Mouse (Mus musculus) limb, embryonic 10.5 days (tissue): ENCODE data around the gene Rpl13. TPM values are rescaled to one million over a fixed set of nuclear protein-coding genes. Genes with fewer than 3 reads are reported as not detected.
"Not testable (repeated sequence)": the region's sequence is repeated elsewhere in the genome, so short reads cannot be mapped to it uniquely, and the experiment has no call there.

Experiments
- DNase-seq: peaks from one replicate; pipeline ENCODE4 v3.0.0-alpha.2; 2017; ENCODE audit warnings: low spot score
- H3K27ac ChIP-seq: fragments of 300-500 bp; sonication (generic); 2 replicates; pipeline ENCODE4 v1.5.1; 2016; ENCODE audit warnings: mild to moderate bottlenecking
- H3K27me3 ChIP-seq: fragments of 300-500 bp; sonication (generic); 2 replicates; pipeline ENCODE4 v1.6.1; 2016; ENCODE audit warnings: low read depth, mild to moderate bottlenecking; ENCODE audit not compliant: poor library complexity, severe bottlenecking
- H3K36me3 ChIP-seq: fragments of 300-500 bp; sonication (generic); 2 replicates; pipeline ENCODE4 v1.6.1; 2016; ENCODE audit warnings: mild to moderate bottlenecking, moderate library complexity
- H3K4me1 ChIP-seq: fragments of 300-500 bp; sonication (generic); 2 replicates; pipeline ENCODE4 v1.6.1; 2016
- H3K4me3 ChIP-seq: fragments of 300-500 bp; sonication (generic); 2 replicates; pipeline ENCODE4 v1.5.1; 2016; ENCODE audit warnings: mild to moderate bottlenecking, moderate library complexity
- H3K9me3 ChIP-seq: fragments of 300-500 bp; sonication (generic); replicated peaks from 2 replicates; pipeline ENCODE4 v1.6.1; 2016; ENCODE audit warnings: mild to moderate bottlenecking
- WGBS: fragments of 180-500 bp; shearing (Covaris S2); methylation state at CpG from one replicate; pipeline ENCODE4 v1.1.7; 2016; 5-methylcytosine and 5-hydroxymethylcytosine counted together
- polyA plus RNA-seq: library from polyadenylated mRNA; unstranded; fragments of >200 nt; fragmentation: Nextera tagmentation; extraction: Ambion mirVana; gene quantifications from 2 replicates; pipeline ENCODE4 v1.2.1, GENCODE M21; 2016

Gene Rpl13
- polyA plus RNA-seq, 1 experiment from 2014 or later, result 1,397 TPM

GRCm38 (mm10) chr8:123097786-123098584 is 4.2 kb upstream of the Rpl13 start:
- WGBS, result 80% methylated on average over 12 of the region's 12 CpGs

GRCm38 (mm10) chr8:123100288-123100687 is 1.9 kb upstream of the Rpl13 start:
- H3K36me3 ChIP-seq, result peaks cover 55% of the 10 kb centered on the region
- no peaks in the 10 kb centered on the region for H3K9me3 ChIP-seq
- 62% methylated on average over 8 of the region's 8 CpGs for WGBS
- peak overlapping the region; percentile 48 for H3K27ac ChIP-seq
- H3K4me3 ChIP-seq, result no peak overlapping the region
- H3K4me1 ChIP-seq, result peaks cover 17% of the 10 kb centered on the region
- no peak for DNase-seq
- no peaks in the 10 kb centered on the region for H3K27me3 ChIP-seq

More at GRCm38 (mm10) chr8:123097786-123098584, 4.2 kb upstream of the Rpl13 start:
- no peaks in the 10 kb centered on the region for H3K27me3 ChIP-seq
- H3K4me3 ChIP-seq, result no peak overlapping the region
- no peak overlapping the region for H3K27ac ChIP-seq
- peaks cover 9% of the 10 kb centered on the region for H3K4me1 ChIP-seq
- peaks cover 55% of the 10 kb centered on the region for H3K36me3 ChIP-seq
- no peaks in the 10 kb centered on the region for H3K9me3 ChIP-seq
- DNase-seq, result no peak

GRCm38 (mm10) chr8:123101244-123101643 is 906 bp upstream of the Rpl13 start:
- no peaks in the 10 kb centered on the region for H3K27me3 ChIP-seq
- H3K4me3 ChIP-seq, result peak overlapping the region; percentile 97
- peaks cover 17% of the 10 kb centered on the region for H3K4me1 ChIP-seq
- no peak overlapping the region for H3K27ac ChIP-seq
- 79% methylated on average over 4 of the region's 4 CpGs for WGBS
- DNase-seq, result no peak
- H3K9me3 ChIP-seq, result no peaks in the 10 kb centered on the region
- H3K36me3 ChIP-seq, result peaks cover 56% of the 10 kb centered on the region

GRCm38 (mm10) chr8:123102855-123103254 is 705 bp downstream of the Rpl13 start:
- peaks cover 43% of the 10 kb centered on the region for H3K36me3 ChIP-seq
- H3K9me3 ChIP-seq, H3K27me3 ChIP-seq: not testable (repeated sequence)
- DNase-seq, result peak; percentile 42
- H3K27ac ChIP-seq, result peak overlapping the region; percentile 99
- peak overlapping the region; percentile 97 for H3K4me3 ChIP-seq
- under 1% methylated on average over 26 of the region's 26 CpGs for WGBS
- peaks cover 17% of the 10 kb centered on the region for H3K4me1 ChIP-seq

GRCm38 (mm10) chr8:123103285-123103684 is 1.1 kb downstream of the Rpl13 start:
- H3K27ac ChIP-seq, result peak overlapping the region; percentile 99
- WGBS, result 18% methylated on average over 15 of the region's 15 CpGs
- peaks cover 17% of the 10 kb centered on the region for H3K4me1 ChIP-seq
- peaks cover 39% of the 10 kb centered on the region for H3K36me3 ChIP-seq
- no peaks in the 10 kb centered on the region for H3K9me3 ChIP-seq
- DNase-seq, result no peak
- no peaks in the 10 kb centered on the region for H3K27me3 ChIP-seq
- H3K4me3 ChIP-seq, result peak overlapping the region; percentile 97

GRCm38 (mm10) chr8:123104046-123104767 is 2.1 kb downstream of the Rpl13 start:
- no peak for DNase-seq
- Histone ChIP-seq H3K27me3 (no peaks in the 10 kb centered on the region), H3K27ac (peak overlapping the region; percentile 99; the same call in 1 of the 2 replicates), H3K4me3 (peak overlapping the region; percentile 97), H3K36me3 (peaks cover 34% of the 10 kb centered on the region), H3K4me1 (peaks cover 17% of the 10 kb centered on the region), H3K9me3 (no peaks in the 10 kb centered on the region)
- 89% methylated on average over 6 of the region's 6 CpGs for WGBS

GRCm38 (mm10) chr8:123105553-123106326 is 3.6 kb downstream of the Rpl13 start:
- Histone ChIP-seq H3K27ac (no peak overlapping the region), H3K4me3 (no peak overlapping the region), H3K4me1 (peaks cover 16% of the 10 kb centered on the region), H3K27me3 (no peaks in the 10 kb centered on the region), H3K9me3 (no peaks in the 10 kb centered on the region), H3K36me3 (peaks cover 32% of the 10 kb centered on the region)
- DNase-seq, result no peak
- 69% methylated on average over 5 of the region's 5 CpGs for WGBS

GRCm38 (mm10) chr8:123106531-123106930 is 4.4 kb downstream of the Rpl13 start:
- peaks cover 32% of the 10 kb centered on the region for H3K36me3 ChIP-seq
- no peak overlapping the region for H3K27ac ChIP-seq
- no peaks in the 10 kb centered on the region for H3K9me3 ChIP-seq
- peaks cover 21% of the 10 kb centered on the region for H3K4me1 ChIP-seq
- DNase-seq, result no peak
- no peak overlapping the region for H3K4me3 ChIP-seq
- no peaks in the 10 kb centered on the region for H3K27me3 ChIP-seq
- 45% methylated on average over 2 of the region's 2 CpGs for WGBS

- no peak overlapping the region for H3K4me3 ChIP-seq
- no peak for DNase-seq
- H3K9me3 ChIP-seq, result no peaks in the 10 kb centered on the region
- H3K27me3 ChIP-seq, result no peaks in the 10 kb centered on the region
- H3K4me1 ChIP-seq, result peaks cover 18% of the 10 kb centered on the region
- H3K36me3 ChIP-seq, result peaks cover 29% of the 10 kb centered on the region
- WGBS, result 66% methylated on average over 1 of the region's 1 CpGs
- no peak overlapping the region for H3K27ac ChIP-seq
Measured at GRCm38 (mm10) chr8:123108010-123108409, 5.9 kb downstream of the Rpl13 start.

GRCm38 (mm10) chr8:123108953-123109352 is 6.8 kb downstream of the Rpl13 start:
- Histone ChIP-seq H3K9me3 (no peaks in the 10 kb centered on the region), H3K4me3 (no peak overlapping the region), H3K4me1 (peaks cover 10% of the 10 kb centered on the region), H3K36me3 (peaks cover 19% of the 10 kb centered on the region), H3K27ac (no peak overlapping the region), H3K27me3 (no peaks in the 10 kb centered on the region)
- 88% methylated on average over 5 of the region's 5 CpGs for WGBS
- no peak for DNase-seq

GRCm38 (mm10) chr8:123110649-123111048 is 8.5 kb downstream of the Rpl13 start:
- 28% methylated on average over 4 of the region's 4 CpGs for WGBS
- Histone ChIP-seq H3K4me3 (no peak overlapping the region), H3K27me3 (peaks cover 10% of the 10 kb centered on the region), H3K9me3 (no peaks in the 10 kb centered on the region), H3K27ac (no peak overlapping the region), H3K4me1 (peaks cover 16% of the 10 kb centered on the region), H3K36me3 (peaks cover 2% of the 10 kb centered on the region)
- DNase-seq, result peak; percentile 81

- Histone ChIP-seq H3K36me3 (no peaks in the 10 kb centered on the region), H3K27me3 (peaks cover 33% of the 10 kb centered on the region), H3K9me3 (no peaks in the 10 kb centered on the region), H3K4me3 (no peak overlapping the region), H3K27ac (no peak overlapping the region), H3K4me1 (peaks cover 39% of the 10 kb centered on the region)
- WGBS, result 86% methylated on average over 9 of the region's 9 CpGs
- no peak for DNase-seq
Measured at GRCm38 (mm10) chr8:123112892-123113291, 10.7 kb downstream of the Rpl13 start.
